Mouse (Mus musculus) kidney, adult 2 months (tissue): ENCODE data around the gene Snx25. TPM values are rescaled to one million over a fixed set of nuclear protein-coding genes. Genes with fewer than 3 reads are reported as not detected.

Experiments used
- DNase-seq: peaks from one replicate; pipeline ENCODE4 v3.0.0; 2021
- H3K27ac ChIP-seq: fragments of 200-500 bp; 2 replicates; pipeline ENCODE4 v1.5.1; 2012; ENCODE audit warnings: low read depth, low read length, control low read depth, inconsistent platforms; ENCODE audit not compliant: insufficient read depth
- H3K27me3 ChIP-seq: fragments of 200-500 bp; replicated peaks from 2 replicates; pipeline ENCODE4 v1.6.1; 2012; ENCODE audit warnings: mild to moderate bottlenecking, moderate library complexity, low read length, inconsistent platforms; ENCODE audit not compliant: control insufficient read depth, insufficient read depth
- H3K36me3 ChIP-seq: fragments of 200-500 bp; 2 replicates; pipeline ENCODE4 v1.6.1; 2012; ENCODE audit warnings: mild to moderate bottlenecking, moderate library complexity, low read length, inconsistent platforms; ENCODE audit not compliant: control insufficient read depth, insufficient read depth
- H3K4me1 ChIP-seq: fragments of 200-500 bp; 2 replicates; pipeline ENCODE4 v1.6.1; 2011; ENCODE audit warnings: low read length; ENCODE audit not compliant: control insufficient read depth, insufficient read depth
- H3K4me3 ChIP-seq: fragments of 200-500 bp; 2 replicates; pipeline ENCODE4 v1.5.1; 2011; ENCODE audit warnings: mild to moderate bottlenecking, low read depth, low read length, control low read depth; ENCODE audit not compliant: insufficient read depth
- CTCF ChIP-seq: fragments of 200-500 bp; conservative IDR thresholded peaks from 2 replicates; pipeline ENCODE4 v1.5.1; 2011; ENCODE audit warnings: low read depth, mild to moderate bottlenecking, control low read depth, low read length, moderate library complexity, mixed read lengths; ENCODE audit not compliant: insufficient read depth, insufficient read length
- POLR2A ChIP-seq: fragments of 200-500 bp; IDR thresholded peaks from one replicate; pipeline ENCODE4 v1.6.1; 2011; ENCODE audit warnings: low read depth, low read length, control low read depth
- WGBS: fragments of 180-500 bp; shearing (Covaris S2); methylation state at CpG from one replicate; pipeline ENCODE4 v1.1.7; 2018; 5-methylcytosine and 5-hydroxymethylcytosine counted together
- polyA plus RNA-seq: library from polyadenylated mRNA; depleted of rRNA; stranded (reverse); fragments of >200 nt; gene quantifications from 2 replicates; pipeline ENCODE4 v1.2.3, GENCODE M21; 2012; rRNA removed

Gene Snx25
- 8.6 and 9.8 TPM in 2 replicates for polyA plus RNA-seq

DNA sequence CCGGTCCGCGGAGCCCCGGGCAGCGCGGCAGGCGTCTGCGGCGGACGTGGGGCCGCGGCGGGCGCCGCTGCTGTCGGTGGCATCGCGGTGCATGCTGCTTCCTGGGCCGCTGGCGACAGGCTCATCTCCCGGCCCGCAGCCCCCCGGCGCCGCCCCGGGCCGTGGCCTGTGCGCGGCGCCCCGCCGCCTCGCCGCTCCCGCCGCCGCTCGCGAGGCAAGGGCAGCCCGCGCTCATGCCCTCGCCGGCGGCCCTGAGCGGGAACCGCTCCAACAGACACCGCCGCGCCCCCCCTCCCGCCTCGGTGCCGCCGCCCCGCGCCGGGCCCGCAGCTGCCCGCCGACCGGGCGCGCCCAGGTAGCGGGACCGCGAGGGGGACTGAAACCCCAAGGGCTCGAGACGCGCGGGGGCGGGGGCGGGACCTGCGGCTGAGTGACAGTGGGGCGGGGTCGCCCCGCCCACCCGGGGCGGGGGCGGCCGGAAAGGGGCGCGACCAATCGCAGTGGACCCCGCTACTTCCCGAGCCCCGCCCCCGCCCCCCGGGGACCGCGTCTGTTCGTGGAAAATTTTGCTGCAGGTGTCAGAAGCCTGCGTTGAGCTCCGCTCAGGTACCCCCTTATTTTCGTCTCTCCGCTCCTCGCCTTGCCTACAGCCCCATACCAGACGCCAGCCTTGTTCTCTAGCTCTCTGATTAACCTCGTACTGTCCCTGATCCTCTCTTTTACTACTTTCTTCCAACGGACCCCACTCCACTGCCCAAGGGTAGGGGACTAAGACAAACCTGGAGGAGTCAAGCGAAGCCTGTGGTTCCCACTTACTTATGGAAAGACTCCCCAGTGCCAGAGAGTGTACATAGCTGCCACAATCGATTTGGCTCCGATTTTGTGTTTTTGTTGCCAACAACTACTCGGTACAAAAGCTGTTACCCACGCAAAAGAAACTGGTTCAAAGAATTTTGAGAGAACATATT lies at the start of gene Snx25:
Snx25 (minus strand) TSS at position 96 of the 968 bp plus-strand sequence.
- Histone ChIP-seq H3K27me3 (no peaks in the 10 kb centered on the region), H3K27ac (peak within 1 kb of the TSS; percentile 89), H3K36me3 (no peaks in the 10 kb centered on the region), H3K4me1 (peaks cover 9% of the 10 kb centered on the region; the same call in 1 of the 2 replicates), H3K4me3 (peak within 1 kb of the TSS; percentile 95)
- no peak for TF ChIP-seq CTCF
- TF ChIP-seq POLR2A = no peak
- peak; percentile 94 for DNase-seq
- 4% methylated on average over 95 of the region's 103 CpGs for WGBS

DNA sequence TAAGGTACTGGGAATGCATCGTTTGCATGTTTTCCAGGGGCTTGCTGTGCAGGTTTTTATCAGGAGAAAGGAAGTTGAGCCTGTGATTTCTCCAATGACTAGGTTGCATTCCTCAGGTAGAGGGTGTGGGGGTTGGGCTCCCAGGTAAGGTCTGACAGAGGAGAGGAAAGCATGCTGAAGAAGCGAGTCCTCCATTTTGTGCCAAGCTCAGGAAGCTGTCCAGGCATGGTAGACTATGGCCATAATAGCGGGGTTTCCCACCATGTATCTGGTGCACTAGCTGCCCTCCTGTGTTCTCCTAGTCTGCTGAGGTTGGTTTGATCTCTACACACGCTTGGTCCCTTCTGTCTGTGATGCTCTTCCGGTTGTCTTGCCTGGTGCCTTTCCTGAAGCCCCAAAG lies 45.7 kb upstream of the Snx25 start:
- Histone ChIP-seq H3K36me3 (peaks cover 2% of the 10 kb centered on the region; the same call in 1 of the 2 replicates), H3K4me3 (no peak overlapping the region), H3K27me3 (no peaks in the 10 kb centered on the region), H3K27ac (no peak overlapping the region), H3K4me1 (no peaks in the 10 kb centered on the region)
- no peak for DNase-seq
- 87% methylated on average over 5 of the region's 5 CpGs for WGBS
- TF ChIP-seq CTCF = no peak
- TF ChIP-seq POLR2A = no peak

DNA sequence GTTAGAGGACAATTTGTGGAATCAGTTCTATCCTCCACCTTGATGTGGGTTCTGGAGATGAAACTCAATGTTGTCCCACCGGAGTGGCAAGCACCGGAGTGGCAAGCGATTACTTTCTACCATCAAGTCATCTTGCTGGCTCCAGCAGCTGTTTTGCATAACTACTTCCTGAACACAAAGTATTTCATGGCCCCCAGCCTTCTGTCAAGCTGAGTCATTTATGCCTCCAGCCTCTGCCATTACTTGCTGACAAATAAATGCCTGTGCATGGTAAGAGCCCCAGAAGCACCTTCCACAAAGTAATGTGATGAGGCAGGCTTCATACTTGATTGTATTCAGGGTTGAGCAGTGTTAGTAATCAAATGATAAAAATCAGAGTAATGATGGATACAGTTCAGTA lies 44.9 kb upstream of the Snx25 start:
- WGBS = 77% methylated on average over 3 of the region's 3 CpGs
- Histone ChIP-seq H3K27ac (no peak overlapping the region), H3K4me3 (no peak overlapping the region), H3K4me1 (no peaks in the 10 kb centered on the region), H3K36me3 (peaks cover 2% of the 10 kb centered on the region; the same call in 1 of the 2 replicates), H3K27me3 (no peaks in the 10 kb centered on the region)
- TF ChIP-seq POLR2A (no peak), CTCF (no peak)
- no peak for DNase-seq

DNA sequence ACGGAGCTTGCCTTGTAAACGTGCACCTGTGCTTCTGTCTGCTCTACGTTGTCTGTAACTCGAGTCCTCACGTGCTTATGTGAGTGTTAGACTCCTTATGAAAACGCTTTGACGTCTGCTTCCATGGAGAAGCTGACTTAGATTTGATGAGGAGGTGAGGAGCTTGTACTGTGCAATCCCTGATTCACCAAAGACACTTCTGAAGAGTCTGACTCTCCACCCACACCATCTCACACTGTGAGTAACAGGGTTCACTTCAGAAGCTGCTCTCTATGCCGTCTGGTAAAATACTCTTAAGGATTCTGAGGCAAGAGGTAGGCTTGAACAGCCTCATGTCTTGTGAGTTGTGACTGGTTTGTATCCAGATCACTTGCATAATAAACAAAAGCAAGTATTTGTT lies 41.1 kb upstream of the Snx25 start:
- H3K27me3 ChIP-seq = no peaks in the 10 kb centered on the region
- H3K4me1 ChIP-seq = no peaks in the 10 kb centered on the region
- H3K27ac ChIP-seq = no peak overlapping the region
- H3K36me3 ChIP-seq = peaks cover 2% of the 10 kb centered on the region; the same call in 1 of the 2 replicates
- H3K4me3 ChIP-seq = no peak overlapping the region
- 78% methylated on average over 8 of the region's 8 CpGs for WGBS
- no peak for DNase-seq
- no peak for TF ChIP-seq POLR2A
- TF ChIP-seq CTCF = no peak

DNA sequence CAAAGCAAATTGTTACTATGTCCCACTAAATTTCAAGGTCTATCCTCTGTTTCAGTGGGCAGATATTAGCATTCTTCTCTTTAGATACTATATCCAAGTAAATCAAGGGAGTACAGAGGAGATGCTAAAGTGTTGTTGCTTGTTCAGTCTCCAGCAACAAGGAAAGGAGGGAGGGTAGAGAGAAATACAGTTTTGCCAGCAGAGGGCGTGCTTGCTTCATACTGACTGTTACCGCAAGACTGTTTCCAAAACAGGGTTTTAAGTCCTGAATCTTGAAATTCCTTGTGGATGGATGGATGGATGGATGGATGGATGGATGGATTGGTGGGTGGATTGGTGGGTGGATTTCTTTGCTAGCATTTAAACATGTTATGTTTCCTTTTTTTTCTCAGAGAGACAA lies 33.4 kb upstream of the Snx25 start:
- peak; percentile 48 for DNase-seq
- WGBS = 8% methylated on average over 2 of the region's 2 CpGs

DNA sequence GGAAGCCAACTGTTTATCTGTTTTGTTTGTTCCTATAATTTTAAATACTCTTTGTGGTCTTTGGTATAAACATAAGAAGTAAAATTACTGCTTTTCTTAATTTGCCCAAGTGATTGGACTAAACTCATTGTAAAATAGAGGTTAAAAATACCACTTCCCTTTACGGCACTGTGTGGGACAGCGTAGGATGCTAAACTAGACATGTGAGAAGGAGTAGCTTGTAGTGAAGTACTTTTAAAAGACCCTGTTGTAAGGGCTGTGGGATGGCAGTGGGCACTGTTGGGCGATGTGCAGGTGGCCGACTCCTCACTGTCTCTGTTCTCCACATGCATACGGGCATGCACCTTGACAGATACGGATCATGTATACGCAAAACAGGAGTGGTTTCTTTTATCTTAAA lies 28.2 kb upstream of the Snx25 start:
- H3K27ac ChIP-seq = no peak overlapping the region
- H3K36me3 ChIP-seq = no peaks in the 10 kb centered on the region; the same call in 1 of the 2 replicates
- H3K4me1 ChIP-seq = no peaks in the 10 kb centered on the region
- DNase-seq = no peak
- no peak for TF ChIP-seq CTCF
- no peak for TF ChIP-seq POLR2A
- no peak overlapping the region for H3K4me3 ChIP-seq
- H3K27me3 ChIP-seq = no peaks in the 10 kb centered on the region
- 95% methylated on average over 7 of the region's 7 CpGs for WGBS

More for the DNA sequence above, 33.4 kb upstream of the Snx25 start:
- no peaks in the 10 kb centered on the region; the same call in 1 of the 2 replicates for H3K36me3 ChIP-seq
- H3K27ac ChIP-seq = no peak overlapping the region
- H3K4me3 ChIP-seq = no peak overlapping the region
- H3K27me3 ChIP-seq = no peaks in the 10 kb centered on the region
- H3K4me1 ChIP-seq = no peaks in the 10 kb centered on the region
- TF ChIP-seq POLR2A (no peak), CTCF (peak; percentile 44)

DNA sequence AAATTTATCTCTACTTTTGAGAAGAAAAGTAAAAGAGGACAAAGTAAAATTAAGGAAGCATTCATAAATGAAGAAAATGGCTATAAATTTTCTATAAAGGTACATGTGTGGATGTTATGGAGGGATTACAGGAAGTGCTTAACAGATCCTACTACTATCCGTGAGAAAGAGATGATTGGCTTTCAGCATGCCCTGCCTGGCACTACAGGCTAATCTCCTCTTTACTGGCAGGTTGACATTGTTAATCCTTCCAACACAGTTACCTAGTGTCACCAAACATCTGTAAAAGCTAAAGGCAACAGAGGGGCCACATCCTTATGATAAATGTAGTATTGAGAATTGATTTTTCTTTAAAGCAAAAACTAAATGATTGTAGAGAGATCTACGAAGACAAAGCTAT lies 21.7 kb upstream of the Snx25 start:
- WGBS = 81% methylated on average over 2 of the region's 2 CpGs
- no peak overlapping the region for H3K4me3 ChIP-seq
- H3K36me3 ChIP-seq = peaks cover 1% of the 10 kb centered on the region; the same call in 1 of the 2 replicates
- no peaks in the 10 kb centered on the region for H3K4me1 ChIP-seq
- no peaks in the 10 kb centered on the region for H3K27me3 ChIP-seq
- H3K27ac ChIP-seq = no peak overlapping the region
- no peak for TF ChIP-seq POLR2A
- no peak for TF ChIP-seq CTCF
- DNase-seq = no peak
